Comparison of ENCODE assay signal across 9 mouse cellular contexts in genomic region chr9:124439403-124439847, GRCm38 (mm10). TPM values are rescaled to one million over a fixed set of nuclear protein-coding genes. Genes with fewer than 3 reads are reported as not detected.
DNase-seq lines count a peak whose midpoint lies in the region; ATAC-seq lines count a peak whose summit lies in the region.
"Had no signal": no experiment of that assay in that cellular context is flagged by ENCODE, and none has a peak within 500 bp of the region (broad histone marks: within the 10 kb centered on the region; RNA-seq: fewer than 3 reads in every experiment).

No protein-coding gene starts in this region.

- 96% methylated on average over 13 of the region's 13 CpGs for WGBS in kidney, embryonic 16.5 days
- 92% methylated on average over 13 of the region's 13 CpGs for WGBS in lung, embryonic 16.5 days

- H3K27me3 ChIP-seq in kidney, embryonic 16.5 days (ENCODE audit: insufficient read depth, low read length) = no peaks in the 10 kb centered on the region
- no peaks in the 10 kb centered on the region for H3K27me3 ChIP-seq in lung, embryonic 16.5 days (ENCODE audit: control insufficient read depth, insufficient read depth, low read depth, low read length)

- H3K27ac ChIP-seq in kidney, embryonic 16.5 days (ENCODE audit: low read length) = no peak overlapping the region
- no peak overlapping the region for H3K27ac ChIP-seq in lung, embryonic 16.5 days (ENCODE audit: low read length)

- no peak overlapping the region for H3K4me2 ChIP-seq in kidney, embryonic 16.5 days (replicated peaks; ENCODE audit: low read depth, low read length)
- no peak overlapping the region for H3K4me2 ChIP-seq in lung, embryonic 16.5 days (ENCODE audit: low read depth, low read length)

- DNase-seq in urinary bladder, postnatal 36 days (ENCODE audit: low spot score in 2 of 2) = peak; percentile 5 to 24
- no peak for DNase-seq in urinary bladder, adult 18-20 months (ENCODE audit: low spot score in 2 of 2)
- peak; percentile 2 for DNase-seq in brain, adult 2 months (ENCODE audit: low read depth, low spot score)
- DNase-seq in gastrocnemius, postnatal 10 days = peak; percentile 25
- peak; percentile 53 to 56 for DNase-seq in right cerebral cortex, postnatal 10 days (ENCODE audit: low spot score in 2 of 2)

- no peak overlapping the region for H3K9ac ChIP-seq in kidney, embryonic 16.5 days (replicated peaks; ENCODE audit: low read length)
- no peak overlapping the region for H3K9ac ChIP-seq in lung, embryonic 16.5 days (ENCODE audit: low read length)

- no peaks in the 10 kb centered on the region for H3K4me1 ChIP-seq in kidney, embryonic 16.5 days (ENCODE audit: insufficient read depth, low read length)
- H3K4me1 ChIP-seq in lung, embryonic 16.5 days (replicated peaks; ENCODE audit: control insufficient read depth, insufficient read depth, low read length) = no peaks in the 10 kb centered on the region

- H3K4me3 ChIP-seq in kidney, embryonic 16.5 days (ENCODE audit: low read length) = no peak overlapping the region
- no peak overlapping the region for H3K4me3 ChIP-seq in lung, embryonic 16.5 days (ENCODE audit: low read length)

- peaks cover 39% of the 10 kb centered on the region for H3K36me3 ChIP-seq in kidney, embryonic 16.5 days (ENCODE audit: insufficient read depth, low read length)
- peaks cover 36% of the 10 kb centered on the region for H3K36me3 ChIP-seq in lung, embryonic 16.5 days (ENCODE audit: control insufficient read depth, insufficient read depth, low read length)

- peaks cover 36% of the 10 kb centered on the region for H3K9me3 ChIP-seq in kidney, embryonic 16.5 days (ENCODE audit: low read length)
- peaks cover 34% of the 10 kb centered on the region for H3K9me3 ChIP-seq in lung, embryonic 16.5 days (ENCODE audit: control insufficient read depth, low read length)

- peak; percentile 75 for ATAC-seq in kidney, embryonic 16.5 days (ENCODE audit: low FRiP score, low TSS enrichment)
- ATAC-seq in lung, embryonic 16.5 days (ENCODE audit: low read depth) = peak; percentile 48

RNA-seq across cellular contexts. Expression of gene Ppp2r3d, which starts 37.3 kb away (rescaled TPM):
- total RNA-seq in gastrocnemius, postnatal 10 days (2021) = 10 to 100 TPM; 90.6 to 95.7 TPM
- 137 and 142 TPM in 2 replicates for polyA plus RNA-seq in kidney, embryonic 16.5 days (2015; fragmentation: Nextera tagmentation; extraction: Ambion mirVana)
- 107 and 113 TPM in 2 replicates for polyA plus RNA-seq in lung, embryonic 16.5 days (2015; fragmentation: Nextera tagmentation; extraction: Ambion mirVana)

RNA-seq across cellular contexts. Expression of gene Gm21836, which starts 54.2 kb away (rescaled TPM):
- total RNA-seq in gastrocnemius, postnatal 10 days (2021) = not detected
- not detected in 2 replicates for polyA plus RNA-seq in kidney, embryonic 16.5 days (2015; fragmentation: Nextera tagmentation; extraction: Ambion mirVana)
- not detected in 2 replicates for polyA plus RNA-seq in lung, embryonic 16.5 days (2015; fragmentation: Nextera tagmentation; extraction: Ambion mirVana)
- total RNA-seq: gastrocnemius, postnatal 4 days had no signal
- polyA plus RNA-seq: spleen, adult 2 months had no signal

Comparison
In these comparisons a context has a peak if more than half of its experiments do, and no peak if none do; other contexts are left out.
1. DNase-seq: peak in urinary bladder, postnatal 36 days (2 of 2), brain, adult 2 months (single experiment), gastrocnemius, postnatal 10 days (single experiment) and right cerebral cortex, postnatal 10 days (2 of 2); none in urinary bladder, adult 18-20 months (0 of 2).